Mouse (Mus musculus): Measurements from ENCODE around the gene Socs2.

Gene Socs2

DNA sequence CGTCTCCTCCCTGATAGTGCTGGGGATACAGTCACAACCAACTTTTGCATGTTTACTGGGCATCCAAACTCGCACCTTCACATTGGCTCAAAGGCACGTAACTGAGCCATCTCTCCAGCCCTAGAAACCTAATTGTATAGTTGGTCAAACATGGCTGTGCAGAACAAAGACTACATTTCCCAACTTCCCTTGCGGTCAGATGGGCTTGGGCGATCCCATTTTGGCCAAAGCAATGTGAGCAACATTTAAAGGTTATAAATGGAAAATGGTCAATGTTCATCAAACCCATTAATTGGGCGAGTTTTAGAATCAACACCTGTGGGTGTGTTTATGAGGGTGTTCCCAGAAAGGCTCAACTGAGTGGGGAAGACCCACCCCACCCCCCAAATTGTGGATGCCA lies 30.5 kb downstream of the Socs2 start:
- no peak for TF ChIP-seq GATA4 (IDR thresholded peaks at IDR 0.05; ENCODE audit: insufficient replicate concordance, low read length)

- TF ChIP-seq GATA4 (IDR thresholded peaks at IDR 0.05; ENCODE audit: insufficient replicate concordance, low read length), result no peak
Measured at GRCm38 (mm10) chr10:95385801-95386203, 31.2 kb downstream of the Socs2 start.

- no peak for TF ChIP-seq GATA4 (IDR thresholded peaks at IDR 0.05; ENCODE audit: insufficient replicate concordance, low read length)
Measured at GRCm38 (mm10) chr10:95385081-95385480, 31.9 kb downstream of the Socs2 start.

GRCm38 (mm10) chr10:95384446-95384845 lies 32.5 kb downstream of the Socs2 start:
- TF ChIP-seq GATA4 (IDR thresholded peaks at IDR 0.05; ENCODE audit: insufficient replicate concordance, low read length), result no peak

DNA sequence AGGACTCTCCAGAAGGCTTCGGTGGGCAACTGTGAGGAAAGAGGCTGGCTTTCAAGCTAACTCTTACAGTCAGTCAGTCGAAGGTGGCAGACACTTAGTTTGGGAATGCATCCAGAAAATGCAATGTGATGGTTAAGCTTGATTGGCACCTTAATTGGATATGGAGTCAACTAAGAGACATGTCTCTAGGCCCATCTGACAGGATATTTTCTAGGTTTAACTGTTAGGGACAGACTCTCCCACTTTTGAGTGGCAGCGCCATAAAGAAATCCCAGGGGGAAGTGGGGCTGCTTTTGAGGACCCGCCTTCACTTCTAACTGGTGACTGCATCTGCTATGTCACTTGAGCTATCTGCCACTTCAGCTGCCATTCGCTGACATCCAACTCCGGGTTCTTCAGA lies 43.6 kb downstream of the Socs2 start:
- TF ChIP-seq GATA4 (IDR thresholded peaks at IDR 0.05; ENCODE audit: insufficient replicate concordance, low read length), result no peak

GRCm38 (mm10) chr10:95371942-95372341 lies 45.0 kb downstream of the Socs2 start:
- TF ChIP-seq GATA4 (IDR thresholded peaks at IDR 0.05; ENCODE audit: insufficient replicate concordance, low read length), result no peak

GRCm38 (mm10) chr10:95369190-95369589 lies 47.8 kb downstream of the Socs2 start:
- no peak for TF ChIP-seq GATA4 (IDR thresholded peaks at IDR 0.05; ENCODE audit: insufficient replicate concordance, low read length)

GRCm38 (mm10) chr10:95368151-95368550 lies 48.8 kb downstream of the Socs2 start:
- no peak for TF ChIP-seq GATA4 (IDR thresholded peaks at IDR 0.05; ENCODE audit: insufficient replicate concordance, low read length)

GRCm38 (mm10) chr10:95367661-95368089 lies 49.3 kb downstream of the Socs2 start:
- TF ChIP-seq GATA4 (IDR thresholded peaks at IDR 0.05; ENCODE audit: insufficient replicate concordance, low read length), result no peak

- no peak for TF ChIP-seq GATA4 (IDR thresholded peaks at IDR 0.05; ENCODE audit: insufficient replicate concordance, low read length)
Measured at GRCm38 (mm10) chr10:95367241-95367640, 49.7 kb downstream of the Socs2 start.

DNA sequence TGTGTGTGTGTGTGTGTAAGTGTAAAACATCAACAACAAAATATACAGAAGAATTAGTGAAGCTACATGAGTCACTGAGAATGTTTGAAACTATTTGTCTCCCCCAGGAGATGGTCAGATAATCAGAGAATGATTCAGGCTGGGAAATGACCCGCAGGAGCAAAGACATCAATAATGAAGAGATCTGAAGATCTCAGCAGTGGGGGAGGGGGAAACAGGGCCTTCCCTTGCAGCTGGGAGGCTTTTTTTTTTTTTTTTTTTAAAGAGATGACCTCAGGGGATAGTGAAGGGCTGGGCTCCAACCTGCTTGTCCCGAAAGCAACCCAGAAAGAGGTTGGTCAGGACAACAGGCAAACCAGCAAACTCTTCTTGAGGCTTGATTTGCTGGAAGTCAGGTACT lies 54.7 kb downstream of the Socs2 start:
- TF ChIP-seq GATA4 (IDR thresholded peaks at IDR 0.05; ENCODE audit: insufficient replicate concordance, low read length), result no peak

GRCm38 (mm10) chr10:95361260-95361841 lies 55.6 kb downstream of the Socs2 start:
- no peak for TF ChIP-seq GATA4 (IDR thresholded peaks at IDR 0.05; ENCODE audit: insufficient replicate concordance, low read length)

GRCm38 (mm10) chr10:95360048-95360447 lies 56.9 kb downstream of the Socs2 start:
- TF ChIP-seq GATA4 (IDR thresholded peaks at IDR 0.05; ENCODE audit: insufficient replicate concordance, low read length), result no peak

DNA sequence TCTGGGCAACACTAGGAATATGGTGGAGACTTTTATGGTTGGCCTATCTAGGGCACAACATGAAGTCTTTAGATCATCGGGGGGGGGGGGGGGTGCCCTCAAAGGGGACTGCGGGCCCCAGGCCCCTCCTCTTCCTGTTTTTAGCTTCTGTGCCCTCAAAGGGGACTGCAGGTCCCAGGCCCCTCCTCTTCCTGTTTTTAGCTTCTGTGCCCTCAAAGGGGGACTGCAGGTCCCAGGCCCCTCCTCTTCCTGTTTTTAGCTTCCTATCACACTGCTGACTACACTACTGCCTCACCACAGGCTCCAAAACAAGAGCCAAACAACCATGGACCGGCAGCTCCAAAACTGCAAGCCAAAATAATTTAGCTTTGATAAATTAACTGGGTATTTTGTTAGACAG lies 59.3 kb downstream of the Socs2 start:
- TF ChIP-seq GATA4 (IDR thresholded peaks at IDR 0.05; ENCODE audit: insufficient replicate concordance, low read length), result no peak

DNA sequence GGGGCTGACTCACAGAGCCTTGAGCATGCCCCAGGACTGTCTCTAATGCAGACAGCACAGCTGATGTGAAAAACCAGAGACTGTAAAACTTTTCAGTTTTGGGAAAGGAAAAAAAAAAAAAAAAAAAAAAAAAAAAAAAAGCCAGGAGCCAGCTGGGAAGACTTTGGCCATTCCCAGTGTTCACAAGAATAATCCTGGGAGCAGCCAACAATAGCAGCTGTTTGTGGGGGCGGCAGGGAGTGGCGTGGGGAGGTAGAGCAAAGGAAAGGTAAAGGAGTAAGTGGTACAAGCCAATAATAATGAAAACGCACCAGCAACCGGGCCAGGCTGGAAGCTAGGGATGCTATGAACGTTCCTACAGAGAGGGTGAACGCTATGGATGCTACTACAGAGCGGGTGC lies 60.3 kb downstream of the Socs2 start:
- no peak for TF ChIP-seq GATA4 (IDR thresholded peaks at IDR 0.05; ENCODE audit: insufficient replicate concordance, low read length)

- TF ChIP-seq GATA4 (IDR thresholded peaks at IDR 0.05; ENCODE audit: insufficient replicate concordance, low read length), result no peak
Measured at GRCm38 (mm10) chr10:95355678-95356268, 61.2 kb downstream of the Socs2 start.

DNA sequence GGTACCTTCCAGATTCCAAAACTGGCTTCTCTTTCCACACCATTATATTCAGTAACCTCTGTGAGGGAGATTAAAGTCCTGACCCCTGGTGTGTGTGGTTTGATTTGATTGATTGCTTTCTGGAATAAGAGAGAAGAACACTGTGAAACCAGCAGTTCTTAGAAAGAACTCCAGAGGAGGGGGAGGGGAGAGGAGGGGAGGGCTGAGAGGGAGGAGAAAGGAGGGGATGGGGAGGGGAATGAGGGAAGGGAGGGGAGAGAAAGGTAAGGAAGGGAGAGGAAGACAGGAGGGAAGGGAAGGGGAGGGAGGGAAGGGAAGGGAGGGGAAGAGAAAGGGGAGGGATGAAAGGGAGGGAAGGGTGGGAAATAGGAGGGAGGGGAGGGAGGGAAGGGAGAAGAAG lies 62.3 kb downstream of the Socs2 start:
- no peak for TF ChIP-seq GATA4 (IDR thresholded peaks at IDR 0.05; ENCODE audit: insufficient replicate concordance, low read length)
